Mouse (Mus musculus) c-Kit-negative CD71-positive TER-119-positive erythroid progenitor cells, embryonic 14.5 days (primary cell): ENCODE results near the gene Abr.

Experiments used
- DNase-seq: peaks from one replicate; pipeline ENCODE4 v3.0.0-alpha.2; 2013; ENCODE audit warnings: low read depth, low spot score

Abr gene

GRCm38 (mm10) chr11:76622152-76622565, at the start of gene Abr:
TSS of gene Abr (minus strand) at chr11:76622314.
- no peak for DNase-seq

- no peak for DNase-seq
Measured at GRCm38 (mm10) chr11:76667807-76668206, 45.7 kb upstream of the Abr start.

- no peak for DNase-seq
Measured at GRCm38 (mm10) chr11:76666002-76666649, 44.0 kb upstream of the Abr start.

GRCm38 (mm10) chr11:76661790-76662468, 39.8 kb upstream of the Abr start:
- no peak for DNase-seq

- no peak for DNase-seq
Measured at GRCm38 (mm10) chr11:76659138-76659930, 37.2 kb upstream of the Abr start.

- DNase-seq: no peak
Measured at GRCm38 (mm10) chr11:76657450-76657970, 35.4 kb upstream of the Abr start.

GRCm38 (mm10) chr11:76655106-76655505, 33.0 kb upstream of the Abr start:
- DNase-seq: no peak

GRCm38 (mm10) chr11:76652838-76653334, 30.8 kb upstream of the Abr start:
- DNase-seq: no peak

- DNase-seq: no peak
Measured at GRCm38 (mm10) chr11:76650862-76651560, 28.9 kb upstream of the Abr start.

- DNase-seq: peak; percentile 26
Measured at GRCm38 (mm10) chr11:76647500-76647899, 25.4 kb upstream of the Abr start.

GRCm38 (mm10) chr11:76647062-76647461, 24.9 kb upstream of the Abr start:
- no peak for DNase-seq

- DNase-seq: no peak
Measured at GRCm38 (mm10) chr11:76645955-76646354, 23.8 kb upstream of the Abr start.

- no peak for DNase-seq
Measured at GRCm38 (mm10) chr11:76645036-76645435, 22.9 kb upstream of the Abr start.

- DNase-seq: no peak
Measured at GRCm38 (mm10) chr11:76644257-76644656, 22.1 kb upstream of the Abr start.

- DNase-seq: no peak
Measured at GRCm38 (mm10) chr11:76640231-76640630, 18.1 kb upstream of the Abr start.

GRCm38 (mm10) chr11:76639269-76639985, 17.3 kb upstream of the Abr start:
- no peak for DNase-seq

GRCm38 (mm10) chr11:76630487-76630886, 8.4 kb upstream of the Abr start:
- no peak for DNase-seq

GRCm38 (mm10) chr11:76630023-76630422, 7.9 kb upstream of the Abr start:
- no peak for DNase-seq

- no peak for DNase-seq
Measured at GRCm38 (mm10) chr11:76628613-76629012, 6.5 kb upstream of the Abr start.

- DNase-seq: no peak
Measured at GRCm38 (mm10) chr11:76624881-76625280, 2.8 kb upstream of the Abr start.

GRCm38 (mm10) chr11:76624071-76624470, 2.0 kb upstream of the Abr start:
- DNase-seq: no peak
